Mouse (Mus musculus) bone marrow macrophage, adult 2 months (primary cell): ENCODE data around the gene Cep78. TPM values are rescaled to one million over a fixed set of nuclear protein-coding genes. Genes with fewer than 3 reads are reported as not detected.

Experiments
- H3K27ac ChIP-seq: 2 replicates; pipeline ENCODE4 v1.5.1; 2012; ENCODE audit warnings: low read depth, low read length; ENCODE audit not compliant: insufficient read depth
- H3K4me1 ChIP-seq: 2 replicates; pipeline ENCODE4 v1.6.1; 2012; ENCODE audit warnings: low read length; ENCODE audit not compliant: control insufficient read depth, insufficient read depth
- H3K4me3 ChIP-seq: 2 replicates; pipeline ENCODE4 v1.5.1; 2012; ENCODE audit warnings: mild to moderate bottlenecking, low read length, moderate library complexity; ENCODE audit not compliant: insufficient read depth
- CTCF ChIP-seq: IDR thresholded peaks from 2 replicates; pipeline ENCODE4 v1.5.1; 2012; ENCODE audit warnings: low read depth, mild to moderate bottlenecking, low read length, moderate library complexity
- POLR2A ChIP-seq: IDR thresholded peaks from 2 replicates; pipeline ENCODE4 v1.6.1; 2012; ENCODE audit warnings: mild to moderate bottlenecking, low read depth, low read length, borderline replicate concordance
- polyA plus RNA-seq: library from polyadenylated mRNA; stranded (reverse); fragments of >200 nt; gene quantifications from 2 replicates; pipeline ENCODE4 v1.2.4, GENCODE M21; 2012; ENCODE audit not compliant: missing spikeins, insufficient read depth, insufficient read length

Gene Cep78
- polyA plus RNA-seq, 1 experiment, result 9.2 TPM

DNA sequence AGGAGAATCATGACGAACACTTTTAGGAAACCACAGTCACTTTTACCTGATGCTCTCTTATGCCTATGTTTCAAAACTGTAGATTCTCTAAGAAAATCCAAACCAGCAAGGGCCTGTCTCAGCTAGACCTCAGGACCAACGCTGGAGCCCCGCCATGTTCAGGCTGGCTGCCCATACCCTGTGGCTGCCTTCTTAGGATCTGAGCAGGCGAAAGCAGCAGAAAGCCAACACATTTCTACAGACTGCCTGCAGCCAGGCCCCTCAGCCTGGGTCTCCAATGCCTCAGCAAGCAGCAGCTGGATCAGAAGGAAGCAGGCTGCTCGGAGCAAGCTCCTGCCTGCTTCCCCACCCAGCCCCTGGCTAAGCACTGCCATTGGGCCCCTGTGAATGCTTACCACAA lies 73.3 kb downstream of the Cep78 start:
- Histone ChIP-seq H3K4me1 (no peaks in the 10 kb centered on the region), H3K27ac (no peak overlapping the region), H3K4me3 (no peak overlapping the region)
- no peak for TF ChIP-seq CTCF
- no peak for TF ChIP-seq POLR2A

GRCm38 (mm10) chr19:15910987-15911386 lies 73.8 kb downstream of the Cep78 start:
- no peak overlapping the region for H3K27ac ChIP-seq
- no peaks in the 10 kb centered on the region for H3K4me1 ChIP-seq
- TF ChIP-seq POLR2A (no peak), CTCF (no peak)
- no peak overlapping the region for H3K4me3 ChIP-seq

DNA sequence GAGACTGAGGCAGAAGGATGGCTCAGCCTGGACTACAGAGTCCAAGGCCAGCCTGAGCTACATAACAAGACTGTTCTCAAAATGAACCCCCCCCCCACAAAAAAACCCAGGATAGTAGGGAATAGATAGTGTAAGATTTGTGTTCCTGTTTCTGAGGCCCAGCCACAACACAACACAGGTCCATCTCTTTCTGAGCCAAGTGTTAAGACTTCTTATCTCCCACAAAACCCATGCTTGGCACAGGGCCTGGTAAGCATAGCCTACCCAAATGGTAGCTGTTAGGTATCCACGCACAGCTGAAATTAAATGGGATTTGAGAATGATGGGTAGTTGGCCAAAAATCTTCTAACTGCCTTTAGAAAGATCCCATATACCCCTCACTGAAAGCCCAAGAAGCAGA lies 74.3 kb downstream of the Cep78 start:
- H3K4me3 ChIP-seq, result no peak overlapping the region
- no peak overlapping the region for H3K27ac ChIP-seq
- no peaks in the 10 kb centered on the region for H3K4me1 ChIP-seq
- TF ChIP-seq POLR2A, result no peak
- TF ChIP-seq CTCF, result no peak

DNA sequence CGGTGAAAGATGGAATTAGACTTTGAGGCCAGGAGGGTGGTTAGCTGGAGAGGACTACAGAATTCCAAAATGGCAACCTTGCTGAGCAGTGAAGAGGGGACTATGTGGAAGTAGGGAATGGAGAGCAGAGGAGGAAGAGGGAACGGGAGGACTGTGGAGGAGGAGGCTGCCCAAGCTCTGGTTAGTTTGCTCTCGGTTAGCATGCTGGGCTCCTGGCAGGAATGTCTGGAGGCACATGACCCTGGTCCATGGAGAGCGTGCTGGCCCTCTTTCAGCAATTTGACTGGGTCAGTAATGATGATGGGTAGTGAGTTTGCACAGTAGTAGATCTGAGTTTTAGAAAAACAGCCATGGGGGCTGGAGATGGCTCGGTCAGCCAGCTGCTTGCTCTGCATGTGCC lies 76.8 kb downstream of the Cep78 start:
- H3K4me3 ChIP-seq, result no peak overlapping the region
- H3K4me1 ChIP-seq, result 0 out of 2 replicates have a peak, but pooled peaks cover 2% of the 10 kb centered on the region
- H3K27ac ChIP-seq, result no peak overlapping the region
- TF ChIP-seq CTCF (no peak), POLR2A (no peak)

Other genes starting within 250 kb of the Cep78 start
- gene Psat1, start 37.7 kb downstream of the Cep78 start, polyA plus RNA-seq, result 10.1 and 12.9 TPM in 2 replicates
- 86.9 and 96.5 TPM in 2 replicates for gene Gnaq, start 147.8 kb upstream of the Cep78 start, polyA plus RNA-seq